Mouse (Mus musculus) CH12.LX (cell line): ENCODE measurements at regions not wholly inside any gene's neighbourhood (a gene's known extent, or its start where the extent isn't known, plus 50 kb on each side); places are given as distances from the start of the nearest gene placed in this dataset.

ENCODE experiments used
- DNase-seq: peaks from one replicate; pipeline ENCODE4 v3.0.0-alpha.2; 2013; ENCODE audit errors: extremely low read depth
- H3K27ac ChIP-seq: 2 replicates; pipeline ENCODE4 v1.5.1; 2012; ENCODE audit warnings: low read depth, mild to moderate bottlenecking, control low read depth, moderate library complexity; ENCODE audit not compliant: insufficient read depth
- H3K27me3 ChIP-seq: replicated peaks from 2 replicates; pipeline ENCODE3; 2012; ENCODE audit warnings: inconsistent platforms
- H3K36me3 ChIP-seq, 2 experiments: replicated peaks in 1 of 2; 2 replicates each; pipeline versions ENCODE3 to v1.6.1; 2012; ENCODE audit warnings: inconsistent platforms in 1 of 2, low read length in 1 of 2, mild to moderate bottlenecking in 1 of 2, mixed read lengths in 1 of 2, moderate library complexity in 1 of 2; ENCODE audit not compliant: control insufficient read depth in 1 of 2, insufficient read depth in 1 of 2
- H3K4me1 ChIP-seq, 2 experiments: 2 replicates each; pipeline ENCODE4 v1.6.1; 2012; ENCODE audit warnings: inconsistent platforms in 1 of 2, moderate library complexity in 1 of 2; ENCODE audit not compliant: insufficient read depth in 2 of 2, control insufficient read depth in 1 of 2
- H3K4me2 ChIP-seq: 2 replicates; pipeline ENCODE4 v1.6.1; 2012; ENCODE audit warnings: low read depth, mild to moderate bottlenecking, control low read depth; ENCODE audit not compliant: poor library complexity, insufficient read depth, severe bottlenecking
- H3K4me3 ChIP-seq, 3 experiments: fragments of 150-350 bp in 1 of 3; sonication (generic) in 1 of 3; replicated peaks in 1 of 3; 2 replicates each; pipeline versions ENCODE3 to v1.5.1; 2011 to 2012; ENCODE audit warnings: low read depth in 2 of 3, low read length in 2 of 3, mild to moderate bottlenecking in 2 of 3, moderate library complexity in 2 of 3, control low read depth in 1 of 3, improper control_type of control experiment in 1 of 3, inconsistent platforms in 1 of 3, mixed read lengths in 1 of 3; ENCODE audit not compliant: poor library complexity in 1 of 3
- H3K79me2 ChIP-seq: replicated peaks from 2 replicates; pipeline ENCODE4 v1.6.1; 2012; ENCODE audit warnings: mild to moderate bottlenecking, moderate library complexity; ENCODE audit not compliant: control insufficient read depth, poor library complexity, insufficient read depth, severe bottlenecking; ENCODE audit errors: extremely low read depth
- H3K9ac ChIP-seq: 2 replicates; pipeline ENCODE4 v1.6.1; 2012; ENCODE audit warnings: low read depth, mild to moderate bottlenecking, control low read depth, moderate library complexity; ENCODE audit not compliant: insufficient read depth
- H3K9me3 ChIP-seq: replicated peaks from 2 replicates; pipeline ENCODE3; 2012; ENCODE audit warnings: low read length, inconsistent platforms, mixed read lengths
- CHD2 ChIP-seq: IDR thresholded peaks from 2 replicates; pipeline ENCODE4 v1.6.1; 2011; ENCODE audit warnings: low read length, improper control_type of control experiment
- ELF1 ChIP-seq: IDR thresholded peaks from 2 replicates; pipeline ENCODE4 v1.6.1; 2014; ENCODE audit warnings: low read depth, mild to moderate bottlenecking, inconsistent platforms, low read length, improper control_type of control experiment
- EP300 ChIP-seq: IDR thresholded peaks from 2 replicates; pipeline ENCODE4 v1.6.1; 2011; ENCODE audit warnings: low read length, improper control_type of control experiment
- ETS1 ChIP-seq: conservative IDR thresholded peaks from 2 replicates; pipeline ENCODE4 v1.6.1; 2012; ENCODE audit warnings: low read depth, mild to moderate bottlenecking, inconsistent platforms, low read length, improper control_type of control experiment, moderate library complexity
- GABPA ChIP-seq: IDR thresholded peaks from 2 replicates; pipeline ENCODE4 v1.6.1; 2012; ENCODE audit warnings: low read depth, low read length, improper control_type of control experiment, inconsistent platforms; ENCODE audit not compliant: insufficient replicate concordance
- HCFC1 ChIP-seq: IDR thresholded peaks from 2 replicates; pipeline ENCODE4 v1.6.1; 2012; ENCODE audit warnings: low read depth, mild to moderate bottlenecking, inconsistent platforms, low read length, improper control_type of control experiment
- IRF4 ChIP-seq: IDR thresholded peaks from 2 replicates; pipeline ENCODE4 v1.6.1; 2014; ENCODE audit warnings: low read depth, mild to moderate bottlenecking, inconsistent platforms, low read length, improper control_type of control experiment
- JUN ChIP-seq: IDR thresholded peaks from 2 replicates; pipeline ENCODE4 v1.6.1; 2011; ENCODE audit warnings: low read depth, mild to moderate bottlenecking, low read length, improper control_type of control experiment, moderate library complexity; ENCODE audit not compliant: insufficient read depth
- JUND ChIP-seq: conservative IDR thresholded peaks from 2 replicates; pipeline ENCODE4 v1.6.1; 2011; ENCODE audit warnings: low read depth, low read length, improper control_type of control experiment
- KAT2A ChIP-seq: IDR thresholded peaks from 2 replicates; pipeline ENCODE4 v1.6.1; 2012; ENCODE audit warnings: low read length, improper control_type of control experiment, inconsistent platforms; ENCODE audit not compliant: insufficient replicate concordance
- MAFK ChIP-seq: IDR thresholded peaks from 2 replicates; pipeline ENCODE4 v1.6.1; 2011; ENCODE audit warnings: low read length, improper control_type of control experiment; ENCODE audit not compliant: insufficient replicate concordance
- MAX ChIP-seq: IDR thresholded peaks from 2 replicates; pipeline ENCODE4 v1.6.1; 2011; ENCODE audit warnings: low read length, improper control_type of control experiment
- MAZ ChIP-seq: IDR thresholded peaks from 2 replicates; pipeline ENCODE4 v1.6.1; 2012; ENCODE audit warnings: low read depth, mild to moderate bottlenecking, inconsistent platforms, low read length, improper control_type of control experiment, moderate library complexity
- MEF2A ChIP-seq: IDR thresholded peaks from 2 replicates; pipeline ENCODE4 v1.6.1; 2014; ENCODE audit warnings: low read depth, mild to moderate bottlenecking, inconsistent platforms, low read length, improper control_type of control experiment, borderline replicate concordance
- MXI1 ChIP-seq: IDR thresholded peaks from 2 replicates; pipeline ENCODE4 v1.6.1; 2011; ENCODE audit warnings: mild to moderate bottlenecking, low read depth, low read length, improper control_type of control experiment
- NELFE ChIP-seq: IDR thresholded peaks from 2 replicates; pipeline ENCODE4 v1.6.1; 2011; ENCODE audit warnings: low read depth, low read length, improper control_type of control experiment
- NRF1 ChIP-seq: IDR thresholded peaks from 2 replicates; pipeline ENCODE4 v1.6.1; 2014; ENCODE audit warnings: low read depth, mild to moderate bottlenecking, inconsistent platforms, low read length, improper control_type of control experiment, moderate library complexity
- POLR2A ChIP-seq: IDR thresholded peaks from 2 replicates; pipeline ENCODE4 v1.6.1; 2011; ENCODE audit warnings: low read depth, mild to moderate bottlenecking, improper control_type of control experiment, low read length
- RAD21 ChIP-seq: IDR thresholded peaks from 2 replicates; pipeline ENCODE4 v1.6.1; 2011; ENCODE audit warnings: low read depth, mild to moderate bottlenecking, low read length, improper control_type of control experiment, moderate library complexity
- SIN3A ChIP-seq: IDR thresholded peaks from 2 replicates; pipeline ENCODE4 v1.6.1; 2012; ENCODE audit warnings: low read length, improper control_type of control experiment, inconsistent platforms
- TBP ChIP-seq: conservative IDR thresholded peaks from 2 replicates; pipeline ENCODE4 v1.6.1; 2011; ENCODE audit warnings: low read depth, low read length, improper control_type of control experiment
- UBTF ChIP-seq: IDR thresholded peaks from 2 replicates; pipeline ENCODE4 v1.6.1; 2012; ENCODE audit warnings: low read depth, mild to moderate bottlenecking, inconsistent platforms, low read length, improper control_type of control experiment, moderate library complexity
- USF1 ChIP-seq: IDR thresholded peaks from 2 replicates; pipeline ENCODE4 v1.6.1; 2014; ENCODE audit warnings: low read depth, mild to moderate bottlenecking, inconsistent platforms, low read length, improper control_type of control experiment
- USF2 ChIP-seq: conservative IDR thresholded peaks from 2 replicates; pipeline ENCODE4 v1.6.1; 2011; ENCODE audit warnings: low read depth, low read length, improper control_type of control experiment
- ZKSCAN1 ChIP-seq: IDR thresholded peaks from 2 replicates; pipeline ENCODE4 v1.6.1; 2012; ENCODE audit warnings: low read depth, inconsistent platforms, low read length, improper control_type of control experiment, borderline replicate concordance
- ZMIZ1 ChIP-seq: IDR thresholded peaks from 2 replicates; pipeline ENCODE4 v1.6.1; 2012; ENCODE audit warnings: low read depth, mild to moderate bottlenecking, inconsistent platforms, low read length, improper control_type of control experiment
- dilution Hi-C: fragments of 300-500 bp; cut with MboI; formaldehyde crosslinking; loops from 2 replicates; pipeline ENCODE4 v1.14.3; 2020; ENCODE audit warnings: low sequenced_read_pairs; ENCODE audit not compliant: extremely low pct_unique_long_range_greater_than_20kb, extremely low pct_ligation_motif_present
- in situ Hi-C: fragments of 300-500 bp; cut with MboI; formaldehyde crosslinking; loops from 3 replicates; pipeline ENCODE4 v1.14.3; 2019; ENCODE audit warnings: low sequenced_read_pairs, low pct_ligation_motif_present, low pct_unique_long_range_greater_than_20kb, mixed read lengths

- in situ Hi-C loops = no loop called here
- Histone ChIP-seq H3K9me3 (no peaks in the 10 kb centered on the region), H3K79me2 (no peaks in the 10 kb centered on the region), H3K27me3 (no peaks in the 10 kb centered on the region), H3K4me1 (peaks cover 0 to 6% of the 10 kb centered on the region in 2 experiments; a peak in 2 of 4 replicates), H3K27ac (no peak overlapping the region), H3K9ac (no peak overlapping the region), H3K4me3 (no peak overlapping the region), H3K36me3 (no peaks in the 10 kb centered on the region), H3K4me2 (no peak overlapping the region)
- dilution Hi-C loops = no loop called here
- TF ChIP-seq MAFK = no peak
- TF ChIP-seq ZMIZ1 = no peak
- TF ChIP-seq POLR2A = no peak
- TF ChIP-seq GABPA = no peak
- TF ChIP-seq SIN3A = no peak
- TF ChIP-seq EP300 = no peak
- no peak for TF ChIP-seq ZKSCAN1
- no peak for TF ChIP-seq JUND
- no peak for TF ChIP-seq RAD21
- no peak for TF ChIP-seq ETS1
- no peak for TF ChIP-seq HCFC1
- TF ChIP-seq KAT2A = no peak
- TF ChIP-seq UBTF = no peak
- TF ChIP-seq JUN = no peak
- no peak for DNase-seq
Measured at GRCm38 (mm10) chr15:85639566-85639965, 57.3 kb upstream of the Wnt7b start.

DNA sequence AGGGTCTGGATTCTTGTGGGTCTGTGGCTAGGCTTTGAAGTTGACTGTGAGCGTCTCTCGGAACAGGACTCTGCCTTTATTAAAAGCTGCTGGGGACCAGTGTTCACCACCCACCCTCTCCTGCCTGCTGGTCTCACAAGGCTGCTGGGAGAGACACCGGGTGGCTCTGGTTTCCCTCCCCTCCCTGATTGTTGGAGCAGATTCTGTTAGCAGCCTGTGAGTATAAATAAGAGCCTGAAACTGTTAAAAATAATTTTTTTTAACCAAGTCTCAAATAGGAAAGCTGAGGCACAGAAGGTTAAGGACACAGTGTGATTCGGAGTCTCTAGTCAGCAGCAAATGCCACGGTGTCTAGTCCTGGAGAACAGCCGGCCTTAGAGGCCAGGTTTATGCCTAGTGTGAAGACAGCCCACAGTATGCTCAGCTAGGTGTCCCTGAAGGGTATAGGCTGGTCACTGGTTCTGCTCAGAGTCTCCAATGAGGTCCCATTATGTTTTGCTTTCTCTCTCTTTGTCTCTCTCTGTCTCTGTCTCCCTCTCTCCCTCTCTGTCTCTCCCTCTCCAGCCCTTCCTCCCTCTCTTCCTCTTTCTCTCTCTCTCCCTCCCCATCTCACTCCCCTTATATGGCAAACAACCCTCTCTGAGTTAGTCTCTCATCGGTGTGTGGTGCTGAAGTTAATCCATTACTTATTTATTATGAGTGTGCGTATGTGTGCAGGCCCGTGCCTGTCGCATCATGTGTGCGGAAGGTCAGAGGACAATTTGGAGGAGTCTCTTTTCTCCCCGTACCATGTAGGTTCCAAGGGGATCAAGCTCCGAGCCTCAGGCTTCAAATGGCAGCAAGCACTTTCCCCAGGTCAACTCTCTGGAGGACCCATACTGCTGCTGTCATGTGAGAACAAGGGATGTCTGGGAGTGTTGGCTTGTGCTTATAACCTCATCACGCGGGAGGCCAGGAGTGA, 59.1 kb upstream of the Wnt7b start:
- Histone ChIP-seq H3K9me3 (no peaks in the 10 kb centered on the region), H3K4me1 (peaks cover 5 to 16% of the 10 kb centered on the region in 2 experiments), H3K79me2 (no peaks in the 10 kb centered on the region), H3K9ac (no peak overlapping the region), H3K27ac (no peak overlapping the region), H3K4me2 (no peak overlapping the region), H3K27me3 (no peaks in the 10 kb centered on the region), H3K36me3 (no peaks in the 10 kb centered on the region), H3K4me3 (no peak overlapping the region)
- TF ChIP-seq POLR2A (no peak), NELFE (no peak), MAFK (no peak), TBP (no peak), MEF2A (no peak), USF1 (no peak), GABPA (no peak), NRF1 (no peak), ZKSCAN1 (no peak), ELF1 (no peak), IRF4 (no peak), MAX (no peak), CHD2 (no peak), MXI1 (no peak), USF2 (no peak), ZMIZ1 (no peak), JUND (no peak), JUN (no peak), MAZ (no peak)
- no peak for DNase-seq
- in situ Hi-C loops = no loop called here
- dilution Hi-C loops = no loop called here
